Mouse (Mus musculus): Measurements from ENCODE around the gene Gm37240.

Gm37240 gene

GRCm38 (mm10) chr3:85024817-85025705 is 862.3 kb downstream of the Gm37240 start:
- no peak for DNase-seq (ENCODE audit: low spot score)

DNA sequence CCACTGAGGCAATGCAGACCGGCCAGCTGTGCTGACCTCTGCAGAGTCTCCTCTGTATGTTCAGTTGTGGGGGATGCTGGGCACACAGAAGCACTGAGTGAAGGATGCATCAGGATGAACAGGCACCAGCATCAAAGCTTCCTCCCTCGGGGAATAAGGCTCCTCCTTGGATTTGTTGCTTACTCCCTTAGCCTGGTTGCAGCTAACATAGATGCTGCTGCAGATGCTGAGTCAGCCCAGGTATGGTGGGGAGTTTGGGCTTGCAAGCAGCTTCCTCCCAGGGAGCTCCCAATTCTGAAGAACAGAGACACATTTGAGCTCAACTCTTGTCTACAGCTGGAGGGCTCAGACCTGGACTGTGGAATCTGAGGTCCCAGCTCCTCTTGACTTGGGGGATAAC is 863.1 kb downstream of the Gm37240 start:
- DNase-seq (ENCODE audit: low spot score) = no peak

GRCm38 (mm10) chr3:85022800-85023199 is 864.5 kb downstream of the Gm37240 start:
- DNase-seq (ENCODE audit: low spot score) = no peak

GRCm38 (mm10) chr3:85021816-85022215 is 865.5 kb downstream of the Gm37240 start:
- DNase-seq (ENCODE audit: low spot score) = no peak

DNA sequence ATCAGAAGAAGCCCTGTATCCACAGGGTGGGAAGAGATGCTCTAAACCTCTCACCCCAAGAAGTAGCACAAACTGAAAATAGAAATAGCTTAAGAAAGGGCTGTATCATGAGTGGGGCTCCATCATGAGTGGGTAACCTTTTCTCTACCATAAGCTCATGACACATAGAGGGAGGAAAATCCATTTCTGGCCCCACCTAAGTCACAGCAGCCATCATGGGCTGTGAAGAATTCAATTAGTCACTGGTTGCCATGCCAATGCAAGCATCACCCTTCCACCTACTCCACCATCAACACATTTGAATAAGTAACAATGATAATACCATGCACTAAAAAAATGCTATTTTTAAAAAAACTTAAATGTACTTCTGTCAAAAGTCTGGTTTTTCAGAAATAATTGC is 867.2 kb downstream of the Gm37240 start:
- DNase-seq (ENCODE audit: low spot score) = no peak

GRCm38 (mm10) chr3:85015667-85016066 is 871.7 kb downstream of the Gm37240 start:
- DNase-seq (ENCODE audit: low spot score) = no peak

- no peak for DNase-seq (ENCODE audit: low spot score)
Measured at GRCm38 (mm10) chr3:85012889-85013288, 874.4 kb downstream of the Gm37240 start.

GRCm38 (mm10) chr3:85005257-85005656 is 882.1 kb downstream of the Gm37240 start:
- no peak for DNase-seq (ENCODE audit: low spot score)

DNA sequence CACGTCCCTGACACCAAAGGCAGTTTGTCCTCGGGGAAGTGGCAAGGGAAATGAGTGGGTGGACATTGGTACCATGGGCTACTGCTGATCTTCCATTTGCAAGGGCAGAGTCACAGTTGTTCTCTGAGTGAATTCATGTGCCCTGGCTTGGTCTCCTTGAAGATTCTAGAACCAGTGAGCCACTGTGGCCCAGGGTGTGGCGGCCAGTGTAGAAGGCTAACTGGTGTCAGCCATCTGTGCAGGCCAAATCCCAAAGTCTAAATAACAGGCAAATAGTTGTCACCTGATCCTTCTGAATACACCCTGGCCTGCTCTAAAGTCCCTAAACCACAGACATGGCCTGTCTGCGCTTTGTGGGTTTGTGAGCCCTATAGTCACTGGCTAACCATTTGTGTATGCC is 898.4 kb downstream of the Gm37240 start:
- no peak for DNase-seq (ENCODE audit: low spot score)

DNA sequence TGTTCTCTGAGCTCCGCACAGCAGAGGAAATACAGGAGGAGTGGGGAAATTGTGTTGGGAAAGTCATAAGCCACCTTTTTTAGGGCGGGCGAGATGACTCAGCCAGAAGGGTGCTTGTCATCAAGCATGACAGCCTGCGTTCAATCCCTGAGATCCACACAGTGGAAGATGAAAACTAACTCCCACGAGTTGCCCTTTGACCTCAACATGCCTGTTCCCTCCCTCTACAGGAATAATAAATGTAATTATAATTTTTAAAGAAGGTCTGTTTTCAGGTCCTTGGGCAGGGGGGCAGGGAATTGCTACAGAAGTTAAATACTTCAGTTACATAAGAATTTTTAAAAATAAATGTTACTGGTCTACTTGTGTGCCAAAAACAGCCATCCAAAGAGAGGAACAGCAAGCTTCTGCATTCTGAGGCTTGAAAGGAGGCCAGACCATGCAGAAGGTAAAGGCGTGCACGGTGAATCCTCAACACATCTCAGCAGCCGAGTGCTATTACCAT is 902.1 kb downstream of the Gm37240 start:
- no peak for DNase-seq (ENCODE audit: low spot score)

- no peak for DNase-seq (ENCODE audit: low spot score)
Measured at GRCm38 (mm10) chr3:84982688-84983087, 904.6 kb downstream of the Gm37240 start.

DNA sequence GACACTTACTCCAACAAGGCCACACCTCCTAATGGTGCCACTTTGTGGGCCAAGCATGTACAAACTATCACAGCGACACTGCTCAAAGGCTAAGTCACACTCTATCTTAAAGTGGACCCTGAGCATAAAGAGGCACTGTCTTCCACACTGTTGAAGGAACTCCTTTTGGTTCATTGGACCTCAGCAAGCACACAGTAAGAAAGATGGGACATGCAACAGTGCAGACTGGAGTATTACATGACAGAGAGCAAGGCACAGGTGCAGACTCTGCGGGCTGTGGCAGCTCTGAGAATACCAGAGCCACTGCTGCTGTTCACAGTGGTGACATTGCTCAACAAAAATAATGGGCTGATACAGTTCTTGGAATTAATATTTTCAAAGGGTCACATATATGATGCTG is 907.2 kb downstream of the Gm37240 start:
- DNase-seq (ENCODE audit: low spot score) = no peak

DNA sequence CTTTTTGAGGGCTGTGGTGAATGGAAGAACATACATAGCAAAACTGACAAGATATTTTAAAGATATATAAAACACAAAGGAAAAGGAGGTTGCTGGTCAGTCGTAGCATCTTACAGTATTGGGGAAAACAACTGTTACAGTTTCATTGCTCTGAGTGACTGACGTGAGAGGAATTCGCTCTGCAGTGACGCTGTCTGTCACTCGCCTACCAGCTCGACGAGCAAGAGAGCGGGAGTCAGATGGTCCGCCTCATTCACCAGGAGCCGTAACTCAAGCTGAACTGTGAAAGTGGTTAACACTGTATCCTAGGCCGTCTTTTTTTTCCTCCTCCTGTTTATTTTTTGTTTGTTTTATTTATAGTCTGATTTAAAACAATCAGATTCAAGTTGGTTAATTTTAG is 908.6 kb downstream of the Gm37240 start:
- no peak for DNase-seq (ENCODE audit: low spot score)

GRCm38 (mm10) chr3:84974193-84974592 is 913.1 kb downstream of the Gm37240 start:
- no peak for DNase-seq (ENCODE audit: low spot score)

GRCm38 (mm10) chr3:84972881-84973280 is 914.4 kb downstream of the Gm37240 start:
- no peak for DNase-seq (ENCODE audit: low spot score)

GRCm38 (mm10) chr3:84971561-84971960 is 915.8 kb downstream of the Gm37240 start:
- DNase-seq (ENCODE audit: low spot score) = no peak

DNA sequence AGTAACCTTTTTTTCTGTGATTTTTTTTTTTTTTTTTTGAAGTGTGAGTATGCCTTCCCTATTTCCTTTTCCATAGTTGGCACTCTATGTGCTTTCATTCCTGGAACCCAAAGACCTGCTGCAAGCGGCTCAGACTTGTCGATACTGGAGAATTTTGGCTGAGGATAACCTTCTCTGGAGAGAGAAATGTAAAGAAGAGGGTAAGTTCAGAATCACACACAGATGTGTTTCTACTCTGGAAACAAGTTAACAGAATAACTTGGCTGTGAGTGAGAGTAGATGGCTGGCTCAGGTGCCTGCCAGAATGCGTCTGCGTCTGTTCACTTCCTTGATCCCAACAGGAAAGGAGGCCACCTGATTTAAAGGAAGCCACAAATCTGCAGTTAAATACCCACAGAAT is 920.0 kb downstream of the Gm37240 start:
- no peak for DNase-seq (ENCODE audit: low spot score)

- DNase-seq (ENCODE audit: low spot score) = no peak
Measured at GRCm38 (mm10) chr3:84965156-84965555, 922.2 kb downstream of the Gm37240 start.

- DNase-seq (ENCODE audit: low spot score) = no peak
Measured at GRCm38 (mm10) chr3:84955857-84956256, 931.5 kb downstream of the Gm37240 start.

- DNase-seq (ENCODE audit: low spot score) = no peak
Measured at GRCm38 (mm10) chr3:84955011-84955775, 932.1 kb downstream of the Gm37240 start.

GRCm38 (mm10) chr3:84952585-84953187 is 934.6 kb downstream of the Gm37240 start:
- DNase-seq (ENCODE audit: low spot score) = no peak

GRCm38 (mm10) chr3:84952135-84952534 is 935.2 kb downstream of the Gm37240 start:
- DNase-seq (ENCODE audit: low spot score) = peak; percentile 35

GRCm38 (mm10) chr3:84951698-84952097 is 935.6 kb downstream of the Gm37240 start:
- DNase-seq (ENCODE audit: low spot score) = no peak
